Mouse (Mus musculus): ENCODE data around the gene Zfp639. TPM values are rescaled to one million over a fixed set of nuclear protein-coding genes. Genes with fewer than 3 reads are reported as not detected.

Zfp639 gene
- polyA plus RNA-seq (2015; fragmentation: Nextera tagmentation; extraction: Ambion mirVana), result 38.6 and 42.2 TPM in 2 replicates

DNA sequence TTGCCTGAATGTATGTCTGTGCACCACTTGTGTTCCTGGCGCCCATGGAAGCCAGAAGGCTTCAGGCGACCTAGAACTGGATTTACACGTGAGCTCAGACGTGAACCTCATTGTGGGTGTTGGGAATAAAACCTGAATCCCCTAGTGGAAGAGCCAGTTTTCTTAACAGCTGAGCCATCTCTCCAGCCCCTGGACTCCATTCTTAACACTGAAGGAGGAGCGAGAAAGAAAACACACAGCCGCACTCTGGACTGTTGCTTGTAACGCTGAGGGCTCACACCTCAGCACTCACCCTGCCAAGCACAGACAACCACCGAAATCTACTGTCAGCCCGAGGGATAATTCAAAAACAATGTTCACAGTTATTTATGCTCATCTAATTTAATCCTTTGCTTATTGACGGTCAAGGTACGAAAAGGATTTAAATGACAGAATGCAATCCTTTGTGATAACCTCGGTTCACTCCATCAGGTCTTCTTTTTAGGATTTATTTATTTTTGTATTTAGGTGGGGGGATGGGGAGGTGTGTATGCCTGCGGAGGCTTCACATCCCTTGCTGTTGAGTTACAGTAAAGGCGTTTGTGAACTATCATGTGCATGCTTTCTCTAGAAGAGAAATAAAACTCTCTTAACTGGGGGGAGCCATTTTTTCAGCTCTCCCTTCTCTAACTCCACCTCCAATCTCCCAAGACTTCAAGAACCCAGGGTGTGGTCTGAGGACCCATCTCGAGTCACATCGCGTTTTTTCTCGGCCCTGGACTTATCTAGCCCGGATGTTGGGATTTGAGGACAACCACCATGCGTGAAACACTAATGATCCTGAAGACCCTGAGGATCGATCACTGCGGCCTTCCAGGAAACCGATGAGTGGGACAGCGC, at the start of gene Zfp639:
Gene Zfp639 (plus strand): TSS at position 764 of the 879 bp plus-strand sequence.
- no peaks in the 10 kb centered on the region for H3K9me3 ChIP-seq (ENCODE audit: low read length)

DNA sequence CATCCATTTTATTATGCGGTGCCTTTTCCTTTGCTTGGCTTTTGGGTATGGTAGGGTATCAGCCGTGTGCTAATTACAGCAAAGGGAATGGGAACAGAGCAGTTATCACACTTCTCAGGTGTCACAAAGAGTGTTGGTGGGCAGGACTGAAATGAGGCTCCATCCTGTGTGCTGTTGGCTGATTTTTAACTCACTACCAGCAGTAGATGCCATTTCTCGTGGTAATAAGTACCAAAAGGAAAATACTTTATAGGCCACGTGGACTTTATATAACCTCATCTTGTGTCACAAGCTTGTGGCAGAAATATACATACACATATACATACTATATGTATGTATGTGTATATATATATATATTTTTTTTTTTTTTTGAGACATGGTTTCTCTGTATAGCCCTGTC, 42.7 kb upstream of the Zfp639 start:
- H3K4me1 ChIP-seq (ENCODE audit: insufficient read depth, low read length), result peaks cover 15% of the 10 kb centered on the region
- no peak overlapping the region for H3K4me2 ChIP-seq (replicated peaks; ENCODE audit: low read depth, low read length)
- peaks cover 25% of the 10 kb centered on the region for H3K36me3 ChIP-seq (ENCODE audit: insufficient read depth, low read length)
- no peak for ATAC-seq (ENCODE audit: low FRiP score, low TSS enrichment)
- H3K9ac ChIP-seq (replicated peaks; ENCODE audit: low read length), result no peak overlapping the region
- H3K4me3 ChIP-seq (ENCODE audit: low read length), result no peak overlapping the region
- H3K27ac ChIP-seq (ENCODE audit: low read length), result no peak overlapping the region
- H3K9me3 ChIP-seq (ENCODE audit: low read length), result no peaks in the 10 kb centered on the region
- H3K27me3 ChIP-seq (ENCODE audit: insufficient read depth, low read length), result no peaks in the 10 kb centered on the region
- WGBS, result 79% methylated on average over 4 of the region's 4 CpGs

More for the DNA sequence above, at the start of gene Zfp639:
- ATAC-seq (ENCODE audit: low FRiP score, low TSS enrichment), result no peak
- peak within 1 kb of the TSS; percentile 71 for H3K4me2 ChIP-seq (replicated peaks; ENCODE audit: low read depth, low read length)
- WGBS, result 5% methylated on average over 24 of the region's 24 CpGs
- no peaks in the 10 kb centered on the region for H3K27me3 ChIP-seq (ENCODE audit: insufficient read depth, low read length)
- peak within 1 kb of the TSS; percentile 96 for H3K9ac ChIP-seq (replicated peaks; ENCODE audit: low read length)
- peaks cover 2% of the 10 kb centered on the region; the same call in 1 of the 2 replicates for H3K36me3 ChIP-seq (ENCODE audit: insufficient read depth, low read length)
- peaks cover 24% of the 10 kb centered on the region for H3K4me1 ChIP-seq (ENCODE audit: insufficient read depth, low read length)
- peak within 1 kb of the TSS; percentile 80 for H3K27ac ChIP-seq (ENCODE audit: low read length)
- H3K4me3 ChIP-seq (ENCODE audit: low read length), result peak within 1 kb of the TSS; percentile 76

DNA sequence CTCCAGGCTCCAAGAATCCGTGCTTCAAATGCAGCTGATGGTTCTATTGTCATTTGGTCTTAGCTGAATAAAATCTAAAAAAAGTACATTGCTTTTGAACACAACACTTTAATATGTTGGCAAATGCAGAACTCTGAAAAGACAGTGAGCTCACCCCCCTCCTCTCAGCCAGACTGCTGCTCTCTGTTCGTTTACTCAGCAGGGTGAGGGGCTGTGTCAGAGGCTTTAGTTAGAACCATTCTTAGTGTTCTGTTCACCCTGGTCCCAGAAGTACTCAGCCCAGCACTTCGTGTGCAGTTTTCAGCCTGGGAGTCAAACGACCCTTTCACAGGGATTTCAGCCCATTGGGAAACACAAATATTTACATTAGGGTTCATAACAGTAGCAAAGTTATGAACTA, 41.6 kb upstream of the Zfp639 start:
- Histone ChIP-seq H3K9me3 (ENCODE audit: low read length) (no peaks in the 10 kb centered on the region), H3K36me3 (ENCODE audit: insufficient read depth, low read length) (peaks cover 15% of the 10 kb centered on the region), H3K27ac (ENCODE audit: low read length) (no peak overlapping the region), H3K4me1 (ENCODE audit: insufficient read depth, low read length) (peaks cover 26% of the 10 kb centered on the region), H3K4me3 (ENCODE audit: low read length) (no peak overlapping the region), H3K27me3 (ENCODE audit: insufficient read depth, low read length) (no peaks in the 10 kb centered on the region), H3K9ac (replicated peaks; ENCODE audit: low read length) (no peak overlapping the region), H3K4me2 (replicated peaks; ENCODE audit: low read depth, low read length) (no peak overlapping the region)
- no peak for ATAC-seq (ENCODE audit: low FRiP score, low TSS enrichment)
- 71% methylated on average over 4 of the region's 4 CpGs for WGBS

DNA sequence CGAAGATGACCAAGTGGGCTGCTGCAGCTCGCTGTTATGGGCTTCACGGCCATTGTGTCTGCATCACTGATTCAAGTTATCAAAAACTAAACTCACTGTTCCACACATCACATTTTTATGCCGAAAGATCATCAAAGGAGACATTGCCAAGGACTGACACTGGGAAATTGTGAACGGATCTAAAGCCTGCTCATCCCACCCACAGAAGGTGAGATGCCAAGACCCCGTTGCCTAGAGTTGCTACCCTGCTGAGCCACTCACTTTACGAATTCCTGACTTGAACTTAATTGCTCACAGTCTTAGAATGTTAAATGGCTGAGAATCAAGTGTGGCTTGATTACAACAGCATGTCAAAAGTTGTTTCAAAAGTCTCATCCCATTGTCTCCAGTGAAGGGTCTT, 39.6 kb upstream of the Zfp639 start:
- ATAC-seq (ENCODE audit: low FRiP score, low TSS enrichment), result no peak
- H3K36me3 ChIP-seq (ENCODE audit: insufficient read depth, low read length), result peaks cover 3% of the 10 kb centered on the region; the same call in 1 of the 2 replicates
- 66% methylated on average over 7 of the region's 7 CpGs for WGBS
- no peak overlapping the region for H3K4me2 ChIP-seq (replicated peaks; ENCODE audit: low read depth, low read length)
- peak overlapping the region; percentile 75; the same call in 1 of the 2 replicates for H3K27ac ChIP-seq (ENCODE audit: low read length)
- no peak overlapping the region for H3K4me3 ChIP-seq (ENCODE audit: low read length)
- H3K27me3 ChIP-seq (ENCODE audit: insufficient read depth, low read length), result no peaks in the 10 kb centered on the region
- H3K9ac ChIP-seq (replicated peaks; ENCODE audit: low read length), result no peak overlapping the region
- peaks cover 30% of the 10 kb centered on the region for H3K4me1 ChIP-seq (ENCODE audit: insufficient read depth, low read length)
- H3K9me3 ChIP-seq (ENCODE audit: low read length), result no peaks in the 10 kb centered on the region

DNA sequence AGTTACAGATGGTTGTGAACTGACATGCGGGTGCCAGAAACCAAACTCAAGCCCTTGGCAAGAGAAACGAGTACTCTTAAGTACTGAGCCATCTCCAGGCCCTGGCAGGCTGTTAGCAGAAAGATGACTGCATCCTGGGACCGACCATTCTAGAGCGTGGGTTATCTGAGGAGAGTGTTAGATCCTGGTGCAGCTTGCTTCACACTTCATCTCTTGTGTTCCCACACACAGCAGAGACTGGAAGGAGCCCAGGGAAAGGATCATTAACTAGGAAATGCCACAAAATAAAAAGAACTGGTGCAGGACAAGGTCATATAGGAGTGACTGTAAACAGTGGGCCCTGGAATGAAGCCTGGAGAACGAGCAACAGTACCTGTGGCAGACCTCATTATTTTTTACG, 39.0 kb upstream of the Zfp639 start:
- no peaks in the 10 kb centered on the region for H3K9me3 ChIP-seq (ENCODE audit: low read length)
- H3K4me3 ChIP-seq (ENCODE audit: low read length), result no peak overlapping the region
- 30% methylated on average over 6 of the region's 6 CpGs for WGBS
- peak overlapping the region; percentile 75; the same call in 1 of the 2 replicates for H3K27ac ChIP-seq (ENCODE audit: low read length)
- H3K4me2 ChIP-seq (replicated peaks; ENCODE audit: low read depth, low read length), result no peak overlapping the region
- no peak overlapping the region for H3K9ac ChIP-seq (replicated peaks; ENCODE audit: low read length)
- peaks cover 3% of the 10 kb centered on the region; the same call in 1 of the 2 replicates for H3K36me3 ChIP-seq (ENCODE audit: insufficient read depth, low read length)
- no peaks in the 10 kb centered on the region for H3K27me3 ChIP-seq (ENCODE audit: insufficient read depth, low read length)
- peak; percentile 74 for ATAC-seq (ENCODE audit: low FRiP score, low TSS enrichment)
- peaks cover 30% of the 10 kb centered on the region for H3K4me1 ChIP-seq (ENCODE audit: insufficient read depth, low read length)

DNA sequence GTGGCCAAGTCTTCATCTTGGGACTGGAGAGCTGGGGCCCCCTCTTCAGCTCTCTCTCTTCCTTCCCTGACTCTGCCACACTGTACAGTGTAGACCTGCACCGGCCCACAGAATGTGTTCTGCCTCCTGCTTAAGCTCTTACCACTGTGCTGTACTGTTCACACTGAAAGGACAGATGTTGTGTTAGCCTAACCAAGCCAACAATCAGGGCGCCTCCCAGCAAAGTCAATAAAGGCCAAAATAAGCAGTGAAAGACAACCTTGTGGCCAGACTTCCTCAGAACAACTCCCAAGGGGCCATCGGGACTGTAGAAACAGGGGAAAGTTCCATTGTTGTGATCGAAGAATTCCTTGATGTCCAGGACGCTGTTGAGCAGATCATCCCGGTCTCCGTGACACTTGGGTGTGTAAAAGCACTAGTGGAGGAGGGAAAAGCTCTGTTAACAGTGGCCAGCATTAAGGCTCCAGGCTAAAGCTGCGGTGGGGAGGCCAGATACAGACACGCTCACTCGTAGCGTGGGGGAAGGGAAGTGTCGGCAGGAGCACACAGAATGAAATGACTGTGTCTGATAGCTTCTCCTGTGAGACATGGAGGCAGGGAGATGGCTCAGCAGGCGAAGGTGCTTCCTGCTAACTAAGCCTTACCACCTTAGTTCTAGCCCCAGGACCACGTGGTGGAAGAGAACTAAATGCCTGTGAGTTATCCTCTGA, 37.7 kb upstream of the Zfp639 start:
- H3K36me3 ChIP-seq (ENCODE audit: insufficient read depth, low read length), result no peaks in the 10 kb centered on the region
- ATAC-seq (ENCODE audit: low FRiP score, low TSS enrichment), result 0 out of 2 replicates have a peak, but pooled peaks have one; percentile 47
- H3K27ac ChIP-seq (ENCODE audit: low read length), result peak overlapping the region; percentile 75; the same call in 1 of the 2 replicates
- peak overlapping the region; percentile 36 for H3K4me2 ChIP-seq (replicated peaks; ENCODE audit: low read depth, low read length)
- peaks cover 30% of the 10 kb centered on the region for H3K4me1 ChIP-seq (ENCODE audit: insufficient read depth, low read length)
- no peaks in the 10 kb centered on the region for H3K27me3 ChIP-seq (ENCODE audit: insufficient read depth, low read length)
- 42% methylated on average over 14 of the region's 14 CpGs for WGBS
- no peaks in the 10 kb centered on the region for H3K9me3 ChIP-seq (ENCODE audit: low read length)
- H3K9ac ChIP-seq (replicated peaks; ENCODE audit: low read length), result no peak overlapping the region
- no peak overlapping the region for H3K4me3 ChIP-seq (ENCODE audit: low read length)

DNA sequence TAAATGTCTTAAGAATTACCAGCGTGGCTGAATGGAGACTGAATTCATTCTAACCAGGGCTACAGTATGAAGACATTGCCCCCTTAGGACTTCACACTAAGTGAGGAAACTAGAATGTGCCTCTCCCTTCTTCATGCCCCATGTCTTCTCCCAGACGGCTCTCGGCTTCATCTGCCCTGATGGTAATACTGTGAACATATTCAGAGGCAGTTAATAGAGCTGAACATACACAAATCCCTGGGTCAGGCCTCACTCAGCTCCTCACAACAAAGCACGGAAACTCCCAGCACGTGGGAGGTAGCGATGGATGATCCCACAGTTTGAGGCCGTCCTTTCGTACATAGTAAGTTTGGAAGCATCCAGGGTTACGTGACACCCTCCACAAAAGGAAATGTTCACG, 36.9 kb upstream of the Zfp639 start:
- H3K27ac ChIP-seq (ENCODE audit: low read length), result no peak overlapping the region
- no peaks in the 10 kb centered on the region for H3K36me3 ChIP-seq (ENCODE audit: insufficient read depth, low read length)
- peak; percentile 44; the same call in 1 of the 2 replicates for ATAC-seq (ENCODE audit: low FRiP score, low TSS enrichment)
- no peaks in the 10 kb centered on the region for H3K27me3 ChIP-seq (ENCODE audit: insufficient read depth, low read length)
- H3K4me3 ChIP-seq (ENCODE audit: low read length), result no peak overlapping the region
- no peak overlapping the region for H3K9ac ChIP-seq (replicated peaks; ENCODE audit: low read length)
- peaks cover 30% of the 10 kb centered on the region for H3K4me1 ChIP-seq (ENCODE audit: insufficient read depth, low read length)
- WGBS, result 31% methylated on average over 10 of the region's 10 CpGs
- H3K9me3 ChIP-seq (ENCODE audit: low read length), result no peaks in the 10 kb centered on the region
- no peak overlapping the region for H3K4me2 ChIP-seq (replicated peaks; ENCODE audit: low read depth, low read length)

DNA sequence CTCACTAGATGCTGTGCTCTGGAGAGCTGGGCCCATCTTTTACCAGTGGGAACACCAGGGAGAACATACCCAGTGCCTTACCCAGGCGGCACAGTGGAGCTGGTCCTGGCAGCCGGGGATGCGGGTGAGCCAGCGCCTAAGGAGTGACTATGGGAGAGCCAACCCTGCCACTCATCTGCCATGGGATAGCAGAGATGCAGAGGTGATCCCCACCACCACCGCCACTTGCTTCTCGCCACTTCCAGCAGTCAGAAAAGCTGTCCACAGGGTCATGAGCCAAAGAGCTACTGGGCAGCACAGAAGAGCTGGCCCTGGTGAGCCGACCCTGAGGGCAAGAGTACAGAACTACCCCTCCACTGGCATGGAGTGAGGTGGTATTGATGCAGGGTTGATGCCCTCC, 30.1 kb upstream of the Zfp639 start:
- Histone ChIP-seq H3K4me1 (ENCODE audit: insufficient read depth, low read length) (no peaks in the 10 kb centered on the region), H3K4me2 (replicated peaks; ENCODE audit: low read depth, low read length) (no peak overlapping the region), H3K9ac (replicated peaks; ENCODE audit: low read length) (no peak overlapping the region), H3K27me3 (ENCODE audit: insufficient read depth, low read length) (no peaks in the 10 kb centered on the region), H3K9me3 (ENCODE audit: low read length) (no peaks in the 10 kb centered on the region), H3K36me3 (ENCODE audit: insufficient read depth, low read length) (no peaks in the 10 kb centered on the region), H3K27ac (ENCODE audit: low read length) (no peak overlapping the region), H3K4me3 (ENCODE audit: low read length) (no peak overlapping the region)
- WGBS, result 94% methylated on average over 7 of the region's 7 CpGs
- no peak for ATAC-seq (ENCODE audit: low FRiP score, low TSS enrichment)

DNA sequence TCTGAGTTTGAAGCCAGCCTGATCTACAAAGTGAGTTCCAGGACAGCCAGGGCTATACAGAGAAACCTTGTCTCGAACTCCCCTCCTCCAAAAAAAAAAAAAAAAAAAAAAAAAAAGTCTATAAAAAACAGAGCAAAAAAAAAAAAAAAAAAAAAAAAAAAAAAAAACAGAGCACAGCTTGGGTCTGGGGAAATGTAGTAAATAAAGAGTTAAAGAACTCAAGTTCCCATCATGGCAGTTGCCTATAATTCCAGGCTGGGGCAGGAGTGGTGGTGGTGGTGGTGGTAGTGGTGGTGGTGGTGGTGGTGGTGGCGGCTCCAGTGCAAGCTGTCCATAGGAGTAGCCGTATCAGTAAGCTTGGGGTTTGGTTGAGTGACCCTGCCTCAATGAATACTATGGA, 27.0 kb upstream of the Zfp639 start:
- H3K4me1 ChIP-seq (ENCODE audit: insufficient read depth, low read length), result no peaks in the 10 kb centered on the region
- H3K4me3 ChIP-seq (ENCODE audit: low read length), result no peak overlapping the region
- no peaks in the 10 kb centered on the region for H3K9me3 ChIP-seq (ENCODE audit: low read length)
- H3K4me2 ChIP-seq (replicated peaks; ENCODE audit: low read depth, low read length), result no peak overlapping the region
- H3K27ac ChIP-seq (ENCODE audit: low read length), result no peak overlapping the region
- no peaks in the 10 kb centered on the region for H3K27me3 ChIP-seq (ENCODE audit: insufficient read depth, low read length)
- no peaks in the 10 kb centered on the region for H3K36me3 ChIP-seq (ENCODE audit: insufficient read depth, low read length)
- no peak overlapping the region for H3K9ac ChIP-seq (replicated peaks; ENCODE audit: low read length)
- WGBS, result 93% methylated on average over 3 of the region's 3 CpGs
- ATAC-seq (ENCODE audit: low FRiP score, low TSS enrichment), result no peak

All from kidney, embryonic 16.5 days (tissue).